Mouse (Mus musculus): Measurements from ENCODE around the gene Myo1c.
A peak's percentile ranks its signal among the peaks of the same experiment; 100 is the strongest.

Gene Myo1c

GRCm38 (mm10) chr11:75650311-75650710 lies at the start of gene Myo1c:
Myo1c (plus strand) TSS chr11:75650504.
- DNase-seq (ENCODE audit: low read depth, low spot score) = no peak

- no peak for DNase-seq (ENCODE audit: low read depth, low spot score)
Observed at GRCm38 (mm10) chr11:75604826-75605225, 45.5 kb upstream of the Myo1c start.

- DNase-seq (ENCODE audit: low read depth, low spot score) = no peak
Observed at GRCm38 (mm10) chr11:75605318-75605717, 45.0 kb upstream of the Myo1c start.

- no peak for DNase-seq (ENCODE audit: low read depth, low spot score)
Observed at GRCm38 (mm10) chr11:75608776-75609175, 41.5 kb upstream of the Myo1c start.

GRCm38 (mm10) chr11:75610021-75610420 lies 40.3 kb upstream of the Myo1c start:
- DNase-seq (ENCODE audit: low read depth, low spot score) = no peak

GRCm38 (mm10) chr11:75614769-75615168 lies 35.5 kb upstream of the Myo1c start:
- DNase-seq (ENCODE audit: low read depth, low spot score) = no peak

- no peak for DNase-seq (ENCODE audit: low read depth, low spot score)
Observed at GRCm38 (mm10) chr11:75615556-75615955, 34.7 kb upstream of the Myo1c start.

- peak; percentile 55 for DNase-seq (ENCODE audit: low read depth, low spot score)
Observed at GRCm38 (mm10) chr11:75619133-75619532, 31.2 kb upstream of the Myo1c start.

GRCm38 (mm10) chr11:75620136-75620780 lies 30.0 kb upstream of the Myo1c start:
- DNase-seq (ENCODE audit: low read depth, low spot score) = no peak

GRCm38 (mm10) chr11:75621426-75621825 lies 28.9 kb upstream of the Myo1c start:
- DNase-seq (ENCODE audit: low read depth, low spot score) = no peak

GRCm38 (mm10) chr11:75622588-75623329 lies 27.5 kb upstream of the Myo1c start:
- DNase-seq (ENCODE audit: low read depth, low spot score) = no peak

GRCm38 (mm10) chr11:75624102-75624554 lies 26.2 kb upstream of the Myo1c start:
- DNase-seq (ENCODE audit: low read depth, low spot score) = no peak

- no peak for DNase-seq (ENCODE audit: low read depth, low spot score)
Observed at GRCm38 (mm10) chr11:75625820-75626219, 24.5 kb upstream of the Myo1c start.

- DNase-seq (ENCODE audit: low read depth, low spot score) = no peak
Observed at GRCm38 (mm10) chr11:75630098-75630497, 20.2 kb upstream of the Myo1c start.

GRCm38 (mm10) chr11:75630645-75631229 lies 19.6 kb upstream of the Myo1c start, which contains the start of gene Inpp5k:
Inpp5k (plus strand) TSS chr11:75630988.
- DNase-seq (ENCODE audit: low read depth, low spot score) = peak; percentile 99

GRCm38 (mm10) chr11:75631561-75632225 lies 18.6 kb upstream of the Myo1c start:
- DNase-seq (ENCODE audit: low read depth, low spot score) = peak; percentile 57

GRCm38 (mm10) chr11:75632921-75633320 lies 17.4 kb upstream of the Myo1c start:
- DNase-seq (ENCODE audit: low read depth, low spot score) = no peak

- DNase-seq (ENCODE audit: low read depth, low spot score) = no peak
Observed at GRCm38 (mm10) chr11:75634801-75635200, 15.5 kb upstream of the Myo1c start.

- no peak for DNase-seq (ENCODE audit: low read depth, low spot score)
Observed at GRCm38 (mm10) chr11:75635315-75635714, 15.0 kb upstream of the Myo1c start.

- DNase-seq (ENCODE audit: low read depth, low spot score) = no peak
Observed at GRCm38 (mm10) chr11:75643323-75643722, 7.0 kb upstream of the Myo1c start.

- DNase-seq (ENCODE audit: low read depth, low spot score) = no peak
Observed at GRCm38 (mm10) chr11:75644684-75645083, 5.6 kb upstream of the Myo1c start.

GRCm38 (mm10) chr11:75647681-75648211 lies 2.6 kb upstream of the Myo1c start:
- no peak for DNase-seq (ENCODE audit: low read depth, low spot score)

All from CD4-positive, CD25-positive, alpha-beta regulatory T cell, adult 2 months (primary cell).